Mouse (Mus musculus): ENCODE data around the gene Dnah7c.
"Not testable (repeated sequence)": the region's sequence is repeated elsewhere in the genome, so short reads cannot be mapped to it uniquely, and the experiment has no call there.

Dnah7c gene

DNA sequence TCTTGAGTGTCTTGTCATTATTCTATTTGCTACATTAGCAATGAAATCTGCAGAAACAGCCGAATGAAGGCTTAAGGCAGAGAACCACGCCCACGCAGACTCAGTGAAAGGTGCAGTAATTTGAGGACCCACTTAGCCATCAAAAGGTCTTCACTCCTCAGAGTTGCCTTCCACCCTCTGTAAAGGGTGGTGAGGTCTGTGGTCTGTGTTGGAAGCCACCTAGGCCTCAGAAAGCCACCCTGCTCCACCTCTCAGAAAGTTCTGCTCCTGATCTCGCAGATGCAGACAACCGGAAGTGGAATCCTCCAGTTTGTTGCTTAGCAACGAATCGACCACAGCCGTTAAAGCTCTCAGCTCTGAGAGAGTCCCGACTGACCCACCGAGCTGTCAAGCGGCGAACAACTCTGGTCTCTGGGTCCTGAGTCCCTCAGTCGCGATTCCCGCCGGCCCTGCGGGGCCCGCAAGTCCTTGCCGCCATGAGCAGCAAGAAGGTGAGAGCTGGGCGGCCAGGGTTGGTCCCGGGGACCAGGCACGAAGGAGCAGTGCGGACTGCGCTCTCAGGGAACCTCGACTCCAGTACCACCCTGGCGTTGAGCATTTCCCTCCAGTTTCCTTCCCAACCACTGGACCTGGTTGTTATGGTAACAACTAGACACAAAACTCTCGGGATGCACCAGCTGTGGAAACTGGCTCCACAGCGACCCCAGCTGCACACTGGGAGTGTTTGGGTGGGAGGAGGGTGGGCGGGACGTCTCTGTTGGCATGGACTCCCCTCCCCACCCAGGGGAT lies at the start of gene Dnah7c:
TSS of gene Dnah7c (plus strand) at position 456 of the 789 bp plus-strand sequence.
- ATAC-seq (ENCODE audit: insufficient number of reproducible peaks, low FRiP score, low TSS enrichment): no peak; the same call in 1 of the 2 replicates

DNA sequence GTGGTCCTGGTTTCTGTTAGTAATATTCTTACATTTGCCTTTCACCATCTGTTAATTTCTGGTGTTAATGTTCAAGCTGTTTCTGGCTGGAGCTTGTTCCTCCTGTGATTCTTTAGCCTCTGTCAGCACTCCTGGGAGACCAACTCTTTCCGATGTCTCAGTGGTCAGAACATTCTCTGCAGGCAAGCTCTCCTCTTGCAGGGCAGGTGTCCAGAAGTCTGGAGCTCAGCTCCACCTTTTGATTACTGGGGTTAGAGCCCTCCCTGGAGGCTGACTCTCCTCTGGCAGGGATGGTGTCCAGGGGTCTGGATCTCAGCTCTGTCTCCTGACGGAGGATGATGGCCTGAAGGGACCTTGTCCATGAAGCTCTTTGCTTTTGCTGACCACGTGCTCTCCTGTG lies 44.8 kb upstream of the Dnah7c start:
- not testable (repeated sequence) for ATAC-seq (ENCODE audit: insufficient number of reproducible peaks, low FRiP score, low TSS enrichment)

DNA sequence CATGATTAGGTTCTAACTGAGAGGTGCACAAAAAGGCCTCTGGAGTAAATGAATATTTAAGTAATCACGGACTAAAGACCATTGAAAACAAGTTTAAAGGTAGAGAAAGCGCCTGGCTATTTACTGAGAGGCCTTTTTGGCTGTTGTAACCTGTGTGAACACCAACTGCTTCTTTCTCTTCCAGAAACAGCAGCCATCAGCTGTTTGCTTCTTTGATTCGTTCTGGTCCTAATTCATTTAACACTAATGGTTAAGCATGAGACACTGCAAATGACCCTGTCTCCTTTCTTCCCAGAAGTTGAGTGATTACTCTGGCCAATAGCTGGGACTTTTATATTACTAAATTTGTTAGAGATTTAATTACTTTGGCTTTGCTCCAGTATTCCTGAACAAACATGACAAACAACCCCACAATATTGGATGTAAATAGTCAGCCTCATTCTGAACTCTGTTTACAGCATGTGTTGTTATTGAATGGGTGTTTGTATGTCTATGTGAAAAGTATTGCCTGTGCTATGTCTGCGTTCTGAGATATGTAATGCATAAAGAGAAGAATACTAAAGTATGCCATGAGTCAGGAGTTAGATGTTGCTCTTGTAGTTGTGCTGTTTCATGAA lies 30.6 kb upstream of the Dnah7c start:
- ATAC-seq (ENCODE audit: insufficient number of reproducible peaks, low FRiP score, low TSS enrichment): not testable (repeated sequence)

DNA sequence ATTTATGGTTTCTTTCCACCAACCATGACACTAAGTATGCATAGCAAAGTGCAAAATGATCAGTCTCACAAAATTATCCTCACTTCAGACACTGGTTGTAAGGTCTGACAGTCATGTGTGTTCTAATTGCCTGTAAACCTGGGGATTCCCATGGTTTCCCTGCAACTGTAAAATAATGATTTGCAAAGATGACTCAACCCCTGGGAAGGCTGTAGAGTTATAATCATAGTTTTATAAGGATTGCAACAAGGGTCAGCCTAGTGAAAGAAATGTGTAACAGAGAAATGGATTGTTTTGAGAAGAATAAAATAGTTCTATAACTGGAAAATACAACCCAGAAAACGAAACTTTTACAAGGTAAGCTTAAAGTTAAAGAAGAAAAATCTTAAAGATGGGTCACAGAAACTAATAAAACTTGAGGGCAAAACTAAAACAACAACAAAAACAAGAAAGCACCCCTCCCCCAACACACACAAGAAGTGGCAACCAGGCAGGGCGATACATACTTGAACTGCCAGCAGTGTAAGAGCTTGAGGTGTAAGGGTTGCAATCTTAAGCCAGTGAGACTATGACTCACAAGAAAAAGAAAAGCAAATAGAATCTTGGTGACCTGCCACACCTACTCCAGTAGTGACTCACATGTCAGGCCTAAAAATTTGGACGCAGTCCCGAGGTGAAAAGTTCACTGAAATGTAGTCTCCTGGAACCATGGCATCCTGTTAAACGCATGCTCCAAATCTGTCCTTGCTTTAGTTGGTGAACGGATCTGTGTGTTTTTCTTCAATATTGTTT lies 16.9 kb upstream of the Dnah7c start:
- ATAC-seq (ENCODE audit: insufficient number of reproducible peaks, low FRiP score, low TSS enrichment): no peak

DNA sequence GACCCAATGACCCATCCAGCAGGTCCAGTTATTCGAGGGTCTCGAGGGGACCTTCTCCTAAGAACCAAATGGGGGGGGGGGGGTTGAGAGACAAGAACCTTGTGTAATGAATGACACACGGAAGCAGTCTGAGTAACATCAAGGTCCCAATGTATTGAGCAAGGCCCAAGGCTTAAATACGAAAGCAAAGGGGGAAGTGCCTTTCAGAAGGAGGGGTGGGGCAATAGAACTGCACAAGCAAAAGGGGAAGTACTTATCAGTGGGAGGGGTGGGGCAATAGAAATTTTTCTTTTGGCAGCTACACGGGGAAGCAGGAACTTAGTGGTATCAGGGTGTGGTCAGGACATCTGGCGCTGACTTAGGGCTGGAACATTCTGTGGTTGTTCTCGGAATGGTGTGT lies 10.6 kb upstream of the Dnah7c start:
- ATAC-seq (ENCODE audit: insufficient number of reproducible peaks, low FRiP score, low TSS enrichment): not testable (repeated sequence)

DNA sequence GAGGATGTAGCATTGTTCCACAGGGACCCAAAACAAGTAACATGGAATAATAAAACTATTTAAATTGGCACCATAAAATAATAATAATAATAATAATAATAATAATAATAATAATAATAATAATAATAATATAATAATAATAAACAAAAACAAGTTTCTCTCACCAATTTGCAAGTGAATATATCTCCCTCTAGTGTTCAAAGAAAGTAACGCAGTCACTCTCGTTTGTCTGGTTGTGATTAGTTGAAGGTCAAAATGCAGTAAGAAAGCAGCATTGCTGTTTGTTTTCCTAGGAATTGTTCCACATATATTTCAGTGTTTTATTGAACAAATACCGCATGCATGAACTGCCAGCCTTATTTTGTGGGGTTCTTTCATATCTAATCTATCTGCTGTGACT lies 8.4 kb upstream of the Dnah7c start:
- ATAC-seq (ENCODE audit: insufficient number of reproducible peaks, low FRiP score, low TSS enrichment): not testable (repeated sequence)

DNA sequence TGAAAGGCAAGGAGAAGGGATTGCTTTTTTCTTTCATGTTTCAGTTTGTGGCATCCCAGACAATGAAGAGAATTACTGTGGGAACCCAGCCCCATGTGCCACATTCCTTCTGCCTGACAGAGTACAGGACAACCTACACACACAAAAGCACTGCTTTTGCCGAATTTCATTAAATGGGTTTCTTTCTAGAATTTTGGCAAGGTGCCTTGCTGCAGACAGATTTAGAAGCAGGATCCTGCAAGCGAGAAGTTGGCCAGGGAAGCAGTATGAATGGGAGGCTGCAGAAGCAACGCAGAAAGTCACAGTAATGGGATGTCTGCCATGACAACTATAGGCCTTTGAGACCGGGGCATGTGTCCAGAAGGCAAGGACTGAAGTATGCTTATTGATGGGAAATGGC lies 6.4 kb upstream of the Dnah7c start:
- peak; percentile 20; the same call in 1 of the 2 replicates for ATAC-seq (ENCODE audit: insufficient number of reproducible peaks, low FRiP score, low TSS enrichment)

DNA sequence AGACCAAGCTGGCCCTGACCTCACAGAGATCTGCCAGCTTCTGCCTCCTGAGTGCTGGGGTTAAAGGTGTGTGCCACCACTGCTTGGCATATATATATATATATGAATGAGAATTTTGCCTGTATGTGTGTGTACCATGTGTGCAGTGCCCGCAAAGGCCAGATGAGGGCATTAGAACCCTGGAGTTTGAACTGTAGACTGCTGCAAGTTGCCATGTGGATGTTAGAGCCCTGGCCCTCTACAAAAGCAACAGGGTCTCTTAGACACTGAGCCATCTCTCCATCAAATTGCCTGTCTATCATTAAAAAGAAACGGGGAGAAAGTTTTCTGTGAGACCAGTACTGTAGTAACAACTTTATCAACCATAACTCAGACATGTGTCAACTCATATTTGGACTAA lies 3.0 kb downstream of the Dnah7c start:
- no peak for ATAC-seq (ENCODE audit: insufficient number of reproducible peaks, low FRiP score, low TSS enrichment)

DNA sequence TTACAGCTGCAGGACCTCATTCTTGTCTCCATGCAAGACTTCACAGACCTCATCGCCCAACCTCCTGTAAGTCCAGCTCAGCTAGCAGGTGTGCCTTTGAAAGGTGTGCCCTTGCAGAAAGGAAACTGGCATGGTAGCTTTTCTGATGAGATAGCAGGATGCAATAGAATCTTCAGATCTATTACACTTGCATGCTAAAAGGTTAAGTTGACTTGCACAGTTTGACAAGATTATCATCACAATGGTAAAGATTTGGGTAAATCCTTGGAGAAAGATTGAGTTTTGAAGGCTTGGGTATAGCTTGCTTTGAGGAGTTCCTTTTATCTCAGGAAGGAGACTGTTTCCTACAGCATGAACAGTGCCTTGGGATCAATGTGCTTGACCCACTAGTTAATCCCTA lies 89.3 kb downstream of the Dnah7c start:
- not testable (repeated sequence) for ATAC-seq (ENCODE audit: insufficient number of reproducible peaks, low FRiP score, low TSS enrichment)

DNA sequence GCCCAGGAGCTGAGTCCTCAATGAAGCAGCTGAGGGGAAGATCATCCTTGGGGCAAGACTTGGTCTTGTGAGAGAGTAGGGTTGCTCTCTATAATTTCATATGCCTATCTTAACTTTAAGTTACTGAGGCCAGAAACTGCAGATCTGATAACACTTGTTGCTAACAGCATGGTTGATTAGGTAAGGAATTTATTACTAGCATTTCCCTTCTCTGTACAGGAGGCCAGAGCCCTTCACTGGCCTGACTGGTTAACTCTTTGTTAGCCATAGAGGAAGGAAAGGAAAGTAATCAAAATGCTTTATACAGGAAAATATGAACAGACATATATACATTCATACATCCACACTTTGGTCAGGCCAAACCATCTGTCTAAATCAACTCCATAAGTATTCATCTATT lies 95.6 kb downstream of the Dnah7c start:
- ATAC-seq (ENCODE audit: insufficient number of reproducible peaks, low FRiP score, low TSS enrichment): no peak

DNA sequence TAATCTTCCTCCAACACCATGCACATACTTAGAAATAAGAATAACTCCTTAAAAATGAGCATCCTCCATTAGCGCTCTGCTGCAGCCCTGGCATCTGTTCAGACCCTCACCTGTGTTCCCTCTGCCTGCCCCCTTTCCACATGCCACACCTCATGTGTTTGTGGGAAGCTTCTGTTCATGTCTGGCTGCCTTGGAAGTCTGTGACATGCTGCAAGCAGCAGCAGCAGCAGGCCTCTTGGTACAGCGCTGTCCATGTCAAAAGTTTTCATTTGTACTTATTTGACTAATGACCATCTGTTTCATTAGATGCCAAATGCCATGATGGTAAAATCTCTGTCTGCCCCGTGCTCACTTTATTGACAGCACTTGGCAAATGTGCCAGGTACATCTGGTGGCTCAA lies 101.1 kb downstream of the Dnah7c start:
- ATAC-seq (ENCODE audit: insufficient number of reproducible peaks, low FRiP score, low TSS enrichment): not testable (repeated sequence)

DNA sequence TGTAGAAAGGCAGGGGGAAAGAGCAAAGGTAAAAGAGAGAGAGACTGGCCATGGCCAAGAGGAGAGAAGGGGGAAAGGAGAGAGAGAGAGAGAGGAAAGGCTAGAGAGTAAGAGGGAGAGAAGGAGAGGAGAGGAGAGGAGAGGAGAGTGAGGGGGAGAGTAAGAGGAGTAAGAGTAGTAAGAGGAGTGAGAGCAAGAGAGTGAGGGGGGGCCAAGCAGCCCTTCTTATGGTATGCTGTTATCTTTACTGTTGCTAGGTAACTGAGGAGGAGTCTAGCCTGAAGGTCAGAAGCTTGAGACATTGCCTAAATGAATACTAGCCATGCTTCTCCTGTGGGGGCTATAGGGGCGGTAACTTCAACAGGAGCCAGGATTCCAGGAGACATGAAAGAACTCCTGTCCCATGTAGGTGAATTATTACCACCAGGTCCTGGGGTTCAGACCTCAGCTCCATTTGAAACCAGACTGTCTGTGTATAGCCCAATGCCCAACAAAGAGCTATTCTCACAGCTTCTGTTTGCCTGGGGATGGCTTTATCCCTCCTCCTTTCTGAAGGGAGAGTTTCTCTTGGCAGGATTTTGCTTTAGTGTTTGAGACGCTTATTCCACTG lies 119.5 kb downstream of the Dnah7c start:
- ATAC-seq (ENCODE audit: insufficient number of reproducible peaks, low FRiP score, low TSS enrichment): no peak

DNA sequence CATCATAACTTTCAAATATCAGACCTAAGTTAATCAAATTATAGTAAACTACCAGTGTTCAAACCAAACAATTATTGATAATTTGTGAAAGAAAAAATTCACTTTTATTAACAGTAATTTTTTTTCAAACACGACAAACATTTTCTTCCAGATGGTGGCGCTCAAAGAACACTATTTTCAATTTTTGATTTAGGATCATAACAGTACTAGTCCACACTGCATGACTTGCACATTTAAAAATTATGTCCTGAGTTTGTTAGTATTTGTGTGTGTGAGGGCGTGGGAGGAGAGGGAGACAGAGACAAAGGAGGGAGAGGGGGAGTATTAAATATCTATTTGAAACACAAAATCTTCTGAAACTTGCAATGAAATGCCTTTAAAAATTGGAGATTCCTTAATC lies 155.0 kb downstream of the Dnah7c start:
- no peak for ATAC-seq (ENCODE audit: insufficient number of reproducible peaks, low FRiP score, low TSS enrichment)

DNA sequence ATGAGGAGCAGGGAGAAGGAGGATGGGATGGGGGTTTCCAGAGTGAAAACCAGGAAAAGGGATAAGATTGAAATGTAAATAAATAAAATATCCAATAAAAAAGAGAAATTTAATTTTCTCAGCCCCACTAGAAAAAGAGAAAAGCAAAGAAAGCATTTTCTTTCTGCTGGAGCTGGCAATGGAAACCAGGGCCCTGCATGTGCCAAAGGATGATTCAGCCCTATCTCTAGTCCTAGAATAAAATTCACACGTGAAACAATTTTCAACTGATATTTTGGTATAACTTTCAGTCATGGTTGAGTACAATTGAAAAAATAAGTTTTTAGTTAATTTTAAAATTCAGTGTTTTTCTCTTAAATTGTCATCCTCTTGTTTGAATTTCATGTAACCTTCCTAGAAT lies 168.4 kb downstream of the Dnah7c start:
- ATAC-seq (ENCODE audit: insufficient number of reproducible peaks, low FRiP score, low TSS enrichment): not testable (repeated sequence)

DNA sequence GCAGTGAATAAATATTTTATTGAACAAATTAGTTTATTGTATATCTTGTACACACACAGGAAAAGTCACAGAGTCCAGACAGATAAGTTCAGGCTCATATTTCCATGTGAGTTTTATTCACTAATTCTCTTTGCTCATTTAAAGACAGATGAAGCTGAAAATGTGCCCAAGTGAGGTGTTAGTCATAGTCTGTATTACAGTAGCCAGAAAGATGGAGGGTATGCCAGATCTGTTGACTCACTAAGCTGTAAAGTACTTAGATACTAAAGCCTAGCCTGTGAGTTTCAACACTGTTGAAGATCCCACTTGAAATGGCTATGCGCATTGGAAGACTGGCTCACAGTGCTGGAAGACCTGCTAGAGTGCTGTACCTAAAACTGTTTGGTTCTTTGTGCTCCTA lies 171.0 kb downstream of the Dnah7c start:
- not testable (repeated sequence) for ATAC-seq (ENCODE audit: insufficient number of reproducible peaks, low FRiP score, low TSS enrichment)

DNA sequence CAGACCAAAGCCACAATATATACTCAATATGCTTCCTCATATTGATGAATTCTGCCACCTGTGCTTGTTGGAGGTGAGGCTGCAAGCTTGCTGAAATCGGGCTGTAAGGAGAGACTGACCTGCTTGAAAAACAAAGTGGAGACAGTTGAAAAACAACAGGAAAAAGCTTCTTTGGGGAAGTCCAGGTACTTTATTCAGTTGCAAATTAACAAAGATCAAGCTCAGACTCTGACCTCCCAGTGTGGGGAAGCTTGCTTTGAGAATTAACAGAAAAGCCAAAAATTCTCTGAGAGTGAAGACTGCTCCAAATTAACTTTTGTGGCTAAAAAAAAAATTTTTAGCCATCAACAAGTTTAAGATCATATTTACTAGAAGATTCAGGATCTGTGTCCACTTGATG lies 194.9 kb downstream of the Dnah7c start:
- ATAC-seq (ENCODE audit: insufficient number of reproducible peaks, low FRiP score, low TSS enrichment): no peak

DNA sequence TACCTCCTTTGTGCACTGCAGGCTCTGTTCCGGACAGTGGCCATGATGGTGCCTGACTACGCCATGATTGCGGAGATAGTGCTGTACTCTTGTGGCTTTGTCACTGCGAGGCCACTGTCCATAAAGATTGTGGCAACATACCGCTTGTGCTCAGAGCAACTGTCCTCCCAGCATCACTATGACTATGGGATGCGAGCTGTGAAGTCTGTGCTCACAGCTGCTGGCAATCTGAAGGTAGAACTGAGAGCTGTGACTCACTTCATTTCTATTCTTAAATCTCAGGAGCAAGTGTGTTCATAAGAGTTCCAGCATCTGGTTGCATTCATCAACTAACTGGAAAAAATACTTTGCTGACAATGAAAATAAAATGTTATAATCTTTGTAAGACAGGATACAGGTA lies 200.5 kb downstream of the Dnah7c start:
- not testable (repeated sequence) for ATAC-seq (ENCODE audit: insufficient number of reproducible peaks, low FRiP score, low TSS enrichment)

DNA sequence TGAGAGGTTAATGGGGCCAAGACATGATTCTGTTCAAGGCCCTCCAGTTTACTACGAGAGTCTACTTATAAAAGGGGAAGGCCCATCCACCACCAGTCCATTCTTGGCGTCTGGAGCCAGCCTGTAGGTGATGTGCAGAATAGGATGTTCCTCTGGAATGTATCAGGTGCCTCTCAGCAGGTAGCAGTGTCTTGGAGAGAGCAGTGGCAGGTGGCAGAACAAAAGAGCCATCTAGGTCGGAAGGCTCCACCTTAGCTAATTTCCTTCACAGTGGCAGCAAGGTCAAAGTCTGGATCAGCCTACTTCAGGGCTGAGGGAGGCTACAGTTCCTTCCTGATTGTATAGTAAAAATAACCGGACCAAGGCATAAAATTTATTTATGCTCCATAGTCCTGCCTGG lies 224.4 kb downstream of the Dnah7c start:
- not testable (repeated sequence) for ATAC-seq (ENCODE audit: insufficient number of reproducible peaks, low FRiP score, low TSS enrichment)

DNA sequence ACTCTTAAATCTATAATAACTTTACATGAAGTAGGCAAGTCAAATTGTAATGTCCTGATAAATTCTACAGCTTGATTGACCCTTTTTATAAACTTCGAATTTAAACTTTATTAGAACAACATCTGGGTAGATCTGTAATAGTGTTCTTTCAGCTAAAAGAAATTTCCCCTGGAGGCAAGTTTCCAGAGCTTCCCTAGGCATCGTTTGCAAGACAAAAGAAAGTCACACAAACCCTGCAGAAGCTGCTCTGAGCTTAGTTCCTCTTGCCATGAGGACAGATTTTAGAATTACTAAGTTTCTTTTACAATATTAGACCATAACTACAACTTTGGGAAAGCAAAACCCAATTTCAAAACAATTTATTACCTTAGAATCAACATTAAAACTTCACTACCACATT lies 227.3 kb downstream of the Dnah7c start:
- ATAC-seq (ENCODE audit: insufficient number of reproducible peaks, low FRiP score, low TSS enrichment): not testable (repeated sequence)

DNA sequence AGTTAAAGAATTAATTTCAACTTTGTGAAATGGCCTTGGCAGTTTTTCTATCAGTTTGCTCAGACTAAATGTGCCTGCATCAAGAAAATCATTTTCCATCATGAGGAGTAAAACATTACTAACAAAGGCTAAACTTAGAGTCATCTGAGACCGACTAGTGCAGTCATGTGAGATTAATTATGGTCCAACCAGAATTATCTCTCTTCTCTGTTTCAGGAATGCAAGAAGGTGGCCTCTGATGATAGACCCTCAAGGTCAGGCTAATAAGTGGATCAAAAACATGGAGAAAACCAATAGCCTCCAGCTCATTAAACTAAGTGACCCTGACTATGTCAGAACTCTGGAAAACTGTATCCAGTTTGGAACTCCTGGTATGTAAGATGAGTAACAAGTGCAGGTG lies 299.4 kb downstream of the Dnah7c start:
- ATAC-seq (ENCODE audit: insufficient number of reproducible peaks, low FRiP score, low TSS enrichment): not testable (repeated sequence)

DNA sequence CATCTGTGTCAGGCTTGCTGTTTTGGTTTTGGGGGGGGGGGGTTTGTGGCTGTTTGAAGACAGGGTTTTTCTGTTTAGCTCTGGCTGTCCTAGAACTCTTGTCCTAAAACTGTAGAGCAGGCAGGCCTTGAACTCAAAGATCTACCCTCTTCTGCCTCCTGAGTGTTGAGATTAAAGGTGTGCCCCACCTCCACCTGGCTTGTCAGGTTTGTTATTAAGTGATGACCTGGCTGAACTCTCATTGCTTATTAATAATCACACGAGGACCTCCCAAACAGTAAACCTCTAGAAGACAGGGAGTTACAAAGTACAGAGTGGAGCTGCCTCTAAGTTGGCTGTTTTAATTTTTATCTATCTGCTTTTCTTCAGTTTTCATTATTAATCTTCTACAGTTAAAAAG lies 299.9 kb downstream of the Dnah7c start:
- ATAC-seq (ENCODE audit: insufficient number of reproducible peaks, low FRiP score, low TSS enrichment): no peak
